Mouse (Mus musculus) cerebellum, adult 11-12 months (tissue): ENCODE measurements around the gene Oxa1l.

Experiments
- DNase-seq: peaks from one replicate; pipeline ENCODE4 v3.0.0; 2022

The Oxa1l gene

GRCm38 (mm10) chr14:54372923-54373322 lies 12.3 kb downstream of the Oxa1l start:
- DNase-seq: no peak

GRCm38 (mm10) chr14:54375916-54376315 lies 15.3 kb downstream of the Oxa1l start:
- DNase-seq: no peak

- DNase-seq: no peak
Measured at GRCm38 (mm10) chr14:54377166-54377565, 16.5 kb downstream of the Oxa1l start.

GRCm38 (mm10) chr14:54379571-54379970 lies 18.9 kb downstream of the Oxa1l start:
- DNase-seq: no peak

GRCm38 (mm10) chr14:54380616-54381015 lies 20.0 kb downstream of the Oxa1l start:
- no peak for DNase-seq

GRCm38 (mm10) chr14:54381816-54382215 lies 21.2 kb downstream of the Oxa1l start:
- DNase-seq: no peak

- DNase-seq: no peak
Measured at GRCm38 (mm10) chr14:54382641-54383040, 22.0 kb downstream of the Oxa1l start.

GRCm38 (mm10) chr14:54383355-54383771 lies 22.7 kb downstream of the Oxa1l start:
- DNase-seq: no peak

- no peak for DNase-seq
Measured at GRCm38 (mm10) chr14:54384396-54384795, 23.8 kb downstream of the Oxa1l start.

- DNase-seq: no peak
Measured at GRCm38 (mm10) chr14:54385968-54386618, 25.5 kb downstream of the Oxa1l start.

GRCm38 (mm10) chr14:54387546-54387945 lies 26.9 kb downstream of the Oxa1l start:
- DNase-seq: no peak

GRCm38 (mm10) chr14:54390843-54391242 lies 30.2 kb downstream of the Oxa1l start:
- DNase-seq: no peak

GRCm38 (mm10) chr14:54393794-54394193 lies 33.2 kb downstream of the Oxa1l start:
- no peak for DNase-seq

- no peak for DNase-seq
Measured at GRCm38 (mm10) chr14:54394309-54394708, 33.7 kb downstream of the Oxa1l start.

- DNase-seq: no peak
Measured at GRCm38 (mm10) chr14:54396685-54397084, 36.1 kb downstream of the Oxa1l start.

GRCm38 (mm10) chr14:54397872-54398527 lies 37.4 kb downstream of the Oxa1l start:
- DNase-seq: no peak

GRCm38 (mm10) chr14:54398528-54398916 lies 37.9 kb downstream of the Oxa1l start:
- DNase-seq: no peak

GRCm38 (mm10) chr14:54398921-54399382 lies 38.3 kb downstream of the Oxa1l start:
- DNase-seq: no peak

- no peak for DNase-seq
Measured at GRCm38 (mm10) chr14:54401723-54402122, 41.1 kb downstream of the Oxa1l start.

- DNase-seq: no peak
Measured at GRCm38 (mm10) chr14:54408336-54409056, 47.9 kb downstream of the Oxa1l start.

GRCm38 (mm10) chr14:54409057-54409645 lies 48.5 kb downstream of the Oxa1l start:
- no peak for DNase-seq

- no peak for DNase-seq
Measured at GRCm38 (mm10) chr14:54409980-54410810, 49.6 kb downstream of the Oxa1l start.
